Mouse (Mus musculus) hindbrain, embryonic 12.5 days (tissue): ENCODE results near the gene Plk1. TPM values are rescaled to one million over a fixed set of nuclear protein-coding genes. Genes with fewer than 3 reads are reported as not detected.

ENCODE experiments used
- ATAC-seq: fragments of 200-750 bp; cut with Nextera tagmentation; 2 replicates; pipeline ENCODE4 v1.8.0; 2017; ENCODE audit warnings: moderate TSS enrichment; ENCODE audit not compliant: low FRiP score
- H3K27ac ChIP-seq: fragments of 300-500 bp; sonication (generic); 2 replicates; pipeline ENCODE4 v1.5.1; 2016; ENCODE audit warnings: mild to moderate bottlenecking
- H3K27me3 ChIP-seq: fragments of 300-500 bp; sonication (generic); 2 replicates; pipeline ENCODE4 v1.6.1; 2016; ENCODE audit warnings: mild to moderate bottlenecking
- H3K36me3 ChIP-seq: fragments of 300-500 bp; sonication (generic); 2 replicates; pipeline ENCODE4 v1.6.1; 2016; ENCODE audit warnings: mild to moderate bottlenecking
- H3K4me1 ChIP-seq: fragments of 300-500 bp; sonication (generic); 2 replicates; pipeline ENCODE4 v1.6.1; 2016
- H3K4me2 ChIP-seq: fragments of 300-500 bp; sonication (generic); replicated peaks from 2 replicates; pipeline ENCODE4 v1.6.1; 2016; ENCODE audit warnings: mild to moderate bottlenecking
- H3K4me3 ChIP-seq: fragments of 300-500 bp; sonication (generic); 2 replicates; pipeline ENCODE4 v1.5.1; 2016; ENCODE audit warnings: mild to moderate bottlenecking
- H3K9ac ChIP-seq: fragments of 300-500 bp; sonication (generic); 2 replicates; pipeline ENCODE4 v1.6.1; 2016; ENCODE audit warnings: mild to moderate bottlenecking, moderate library complexity
- H3K9me3 ChIP-seq: fragments of 300-500 bp; sonication (generic); replicated peaks from 2 replicates; pipeline ENCODE4 v1.6.1; 2016; ENCODE audit warnings: mild to moderate bottlenecking
- WGBS: fragments of 180-500 bp; shearing (Covaris S2); methylation state at CpG from one replicate; pipeline ENCODE4 v1.1.7; 2016; 5-methylcytosine and 5-hydroxymethylcytosine counted together
- polyA plus RNA-seq: library from polyadenylated mRNA; unstranded; fragments of >200 nt; fragmentation: Nextera tagmentation; extraction: Ambion mirVana; gene quantifications from 2 replicates; pipeline ENCODE4 v1.2.1, GENCODE M21; 2016

The Plk1 gene
- polyA plus RNA-seq, 1 experiment from 2014 or later: 95.2 TPM

- WGBS: 40% methylated on average over 4 of the region's 4 CpGs
- ATAC-seq: no peak
Measured at GRCm38 (mm10) chr7:122197306-122197705, 38.1 kb downstream of the Plk1 start.

GRCm38 (mm10) chr7:122199296-122199695, 40.1 kb downstream of the Plk1 start:
- H3K9me3 ChIP-seq: no peaks in the 10 kb centered on the region
- H3K27me3 ChIP-seq: no peaks in the 10 kb centered on the region
- no peak overlapping the region for H3K9ac ChIP-seq
- no peak overlapping the region for H3K4me2 ChIP-seq
- 32% methylated on average over 5 of the region's 5 CpGs for WGBS
- ATAC-seq: no peak
- no peak overlapping the region for H3K4me3 ChIP-seq
- no peaks in the 10 kb centered on the region for H3K4me1 ChIP-seq
- no peaks in the 10 kb centered on the region for H3K36me3 ChIP-seq
- H3K27ac ChIP-seq: no peak overlapping the region

More at GRCm38 (mm10) chr7:122197306-122197705, 38.1 kb downstream of the Plk1 start:
- Histone ChIP-seq H3K4me1 (no peaks in the 10 kb centered on the region), H3K27ac (no peak overlapping the region), H3K36me3 (no peaks in the 10 kb centered on the region), H3K4me3 (no peak overlapping the region), H3K4me2 (no peak overlapping the region), H3K9ac (no peak overlapping the region), H3K9me3 (no peaks in the 10 kb centered on the region; the same call in 1 of the 2 replicates), H3K27me3 (no peaks in the 10 kb centered on the region)

GRCm38 (mm10) chr7:122203936-122204335, 44.7 kb downstream of the Plk1 start:
- no peak overlapping the region for H3K4me3 ChIP-seq
- 59% methylated on average over 2 of the region's 2 CpGs for WGBS
- H3K27me3 ChIP-seq: no peaks in the 10 kb centered on the region
- no peaks in the 10 kb centered on the region for H3K36me3 ChIP-seq
- no peak overlapping the region for H3K4me2 ChIP-seq
- no peak for ATAC-seq
- H3K27ac ChIP-seq: no peak overlapping the region
- no peaks in the 10 kb centered on the region for H3K4me1 ChIP-seq
- no peak overlapping the region for H3K9ac ChIP-seq
- H3K9me3 ChIP-seq: no peaks in the 10 kb centered on the region

GRCm38 (mm10) chr7:122206121-122206520, 46.9 kb downstream of the Plk1 start:
- no peak overlapping the region for H3K4me3 ChIP-seq
- ATAC-seq: no peak
- no peaks in the 10 kb centered on the region for H3K9me3 ChIP-seq
- no peaks in the 10 kb centered on the region for H3K36me3 ChIP-seq
- H3K27ac ChIP-seq: no peak overlapping the region
- H3K4me1 ChIP-seq: no peaks in the 10 kb centered on the region
- 83% methylated on average over 2 of the region's 2 CpGs for WGBS
- no peak overlapping the region for H3K9ac ChIP-seq
- H3K27me3 ChIP-seq: no peaks in the 10 kb centered on the region
- no peak overlapping the region for H3K4me2 ChIP-seq

GRCm38 (mm10) chr7:122208276-122209021, 49.2 kb downstream of the Plk1 start:
- Histone ChIP-seq H3K4me3 (no peak overlapping the region), H3K4me1 (no peaks in the 10 kb centered on the region), H3K36me3 (no peaks in the 10 kb centered on the region), H3K27me3 (no peaks in the 10 kb centered on the region), H3K9ac (no peak overlapping the region), H3K9me3 (no peaks in the 10 kb centered on the region), H3K27ac (no peak overlapping the region), H3K4me2 (no peak overlapping the region)
- no peak for ATAC-seq
- 61% methylated on average over 7 of the region's 7 CpGs for WGBS

- 23% methylated on average over 20 of the region's 20 CpGs for WGBS
Measured at GRCm38 (mm10) chr7:122219315-122219801, 60.1 kb downstream of the Plk1 start, which contains the start of gene Chp2. Gene Chp2, plus strand, starts transcription at chr7:122219496.

More at GRCm38 (mm10) chr7:122219315-122219801, 60.1 kb downstream of the Plk1 start, which contains the start of gene Chp2:
- 0 out of 2 replicates have a peak, but pooled peaks cover 10% of the 10 kb centered on the region for H3K27me3 ChIP-seq
- no peaks in the 10 kb centered on the region for H3K36me3 ChIP-seq
- H3K9ac ChIP-seq: peak within 1 kb of the TSS; percentile 32; the same call in 1 of the 2 replicates
- no peak within 1 kb of the TSS for H3K27ac ChIP-seq
- no peak for ATAC-seq
- H3K4me1 ChIP-seq: 0 out of 2 replicates have a peak, but pooled peaks cover 4% of the 10 kb centered on the region
- H3K4me2 ChIP-seq: peak within 1 kb of the TSS; percentile 43
- 0 out of 2 replicates have a peak, but pooled peaks cover 5% of the 10 kb centered on the region for H3K9me3 ChIP-seq
- 0 out of 2 replicates have a peak within 1 kb of the TSS, but pooled peaks have one; percentile 8 for H3K4me3 ChIP-seq

Other genes with a start within 250 kb of the Plk1 start
- 21.1 and 22.4 TPM in 2 replicates for gene Cog7, start 177.7 kb upstream of the Plk1 start, polyA plus RNA-seq
- gene Gga2, start 138.2 kb upstream of the Plk1 start, polyA plus RNA-seq: 81.6 and 87.7 TPM in 2 replicates
- gene Ubfd1, start 92.3 kb upstream of the Plk1 start, polyA plus RNA-seq: 97.3 and 105 TPM in 2 replicates
- gene Ears2, start 92.2 kb upstream of the Plk1 start, polyA plus RNA-seq: 12.7 and 13.5 TPM in 2 replicates
- gene Ndufab1, start 57.6 kb upstream of the Plk1 start, polyA plus RNA-seq: 511 and 556 TPM in 2 replicates
- 13.3 and 13.5 TPM in 2 replicates for gene Palb2, start 26.5 kb upstream of the Plk1 start, polyA plus RNA-seq
- 124 and 135 TPM in 2 replicates for gene Dctn5, start 26.4 kb upstream of the Plk1 start, polyA plus RNA-seq
- 0.40 and 0.56 TPM in 2 replicates for gene Ern2, start 26.8 kb downstream of the Plk1 start, polyA plus RNA-seq
- 0.28 TPM in 1 of 2 replicates, not detected in the other for gene Chp2, start 60.1 kb downstream of the Plk1 start, polyA plus RNA-seq
- 32.5 and 34.1 TPM in 2 replicates for gene Prkcb, start 129.3 kb downstream of the Plk1 start, polyA plus RNA-seq